Mouse (Mus musculus) myocyte (in vitro differentiated cells): ENCODE measurements at regions not wholly inside any gene's neighbourhood (a gene's known extent, or its start where the extent isn't known, plus 50 kb on each side); places are given as distances from the start of the nearest gene placed in this dataset.

Experiments used
- E2F4 ChIP-seq: IDR thresholded peaks from one replicate; pipeline ENCODE4 v1.6.1; 2011; ENCODE audit warnings: mild to moderate bottlenecking, control low read depth, moderate library complexity; ENCODE audit not compliant: insufficient read depth
- MAX ChIP-seq: IDR thresholded peaks from one replicate; pipeline ENCODE4 v1.6.1; 2011; ENCODE audit warnings: low read depth, mild to moderate bottlenecking, control low read depth
- MYOD1 ChIP-seq, 3 experiments: IDR thresholded peaks; one replicate each; pipeline ENCODE4 v1.6.1; 2011; ENCODE audit warnings: control low read depth in 2 of 3, low read depth in 2 of 3, mild to moderate bottlenecking in 2 of 3, moderate library complexity in 1 of 3; ENCODE audit not compliant: insufficient read length in 2 of 3, control insufficient read depth in 1 of 3
- MYOG ChIP-seq, 3 experiments: IDR thresholded peaks; one replicate each; pipeline ENCODE4 v1.6.1; 2011; ENCODE audit warnings: control low read depth in 2 of 3, low read depth in 2 of 3, mild to moderate bottlenecking in 2 of 3; ENCODE audit not compliant: insufficient read length in 2 of 3, control insufficient read depth in 1 of 3, insufficient read depth in 1 of 3
- POLR2A ChIP-seq: IDR thresholded peaks from one replicate; pipeline ENCODE4 v1.6.1; 2011; ENCODE audit warnings: low read depth, mild to moderate bottlenecking, control low read depth, moderate library complexity; ENCODE audit not compliant: insufficient read length
- POLR2AphosphoS2 ChIP-seq: IDR thresholded peaks from one replicate; pipeline ENCODE4 v1.6.1; 2011; ENCODE audit warnings: low read depth, control low read depth; ENCODE audit not compliant: insufficient read length
- REST ChIP-seq: IDR thresholded peaks from one replicate; pipeline ENCODE4 v1.6.1; 2011; ENCODE audit warnings: mild to moderate bottlenecking, control low read depth, moderate library complexity; ENCODE audit not compliant: insufficient read depth, insufficient read length
- TCF12 ChIP-seq: IDR thresholded peaks from one replicate; pipeline ENCODE4 v1.6.1; 2011; ENCODE audit warnings: mild to moderate bottlenecking, control low read depth; ENCODE audit not compliant: poor library complexity, insufficient read depth, severe bottlenecking
- TCF3 ChIP-seq: IDR thresholded peaks from one replicate; pipeline ENCODE4 v1.6.1; 2011; ENCODE audit warnings: low read depth, control low read depth; ENCODE audit not compliant: insufficient read length
- USF1 ChIP-seq: IDR thresholded peaks from one replicate; pipeline ENCODE4 v1.6.1; 2011; ENCODE audit warnings: low read depth, mild to moderate bottlenecking, control low read depth, moderate library complexity

DNA sequence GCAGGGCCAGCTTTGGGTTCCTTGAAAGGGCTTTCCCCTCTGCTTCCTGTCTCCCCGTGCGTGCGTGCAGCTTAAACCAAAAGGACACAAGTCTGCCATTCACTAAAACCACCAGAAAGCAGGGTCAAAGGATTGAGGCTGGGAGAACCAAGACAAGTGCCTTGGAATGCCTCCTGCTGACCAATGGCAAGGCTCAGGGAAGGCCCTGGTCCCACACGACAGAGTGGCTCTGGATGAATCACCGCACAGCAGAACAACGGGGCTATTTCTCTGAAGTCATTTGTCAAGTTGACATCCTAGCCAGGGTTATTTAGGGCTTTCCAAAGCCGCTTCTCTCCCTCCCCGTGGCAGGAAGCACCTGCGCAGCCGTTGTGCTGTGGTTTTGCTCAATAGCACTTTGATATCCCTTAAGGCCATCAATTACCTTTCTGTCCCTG is 131.3 kb upstream of the Serp2 start:
- TF ChIP-seq E2F4 = no peak
- TF ChIP-seq POLR2A = no peak
- TF ChIP-seq MYOD1 (IDR thresholded peaks at IDR 0.05; ENCODE audit: control insufficient read depth in 1 of 3, insufficient read length in 2 of 3, low read depth in 2 of 3) = peak in 2 of 3 experiments; percentile 18 to 80
- no peak for TF ChIP-seq TCF12
- TF ChIP-seq MAX = no peak
- TF ChIP-seq USF1 = no peak
- TF ChIP-seq POLR2AphosphoS2 = no peak
- no peak for TF ChIP-seq REST
- TF ChIP-seq MYOG (IDR thresholded peaks at IDR 0.05; ENCODE audit: control insufficient read depth in 1 of 3, insufficient read depth in 1 of 3, insufficient read length in 2 of 3, low read depth in 2 of 3) = peak in 1 of 3 experiments; percentile 57
- peak; percentile 17 for TF ChIP-seq TCF3
